In the genomic region with DNA sequence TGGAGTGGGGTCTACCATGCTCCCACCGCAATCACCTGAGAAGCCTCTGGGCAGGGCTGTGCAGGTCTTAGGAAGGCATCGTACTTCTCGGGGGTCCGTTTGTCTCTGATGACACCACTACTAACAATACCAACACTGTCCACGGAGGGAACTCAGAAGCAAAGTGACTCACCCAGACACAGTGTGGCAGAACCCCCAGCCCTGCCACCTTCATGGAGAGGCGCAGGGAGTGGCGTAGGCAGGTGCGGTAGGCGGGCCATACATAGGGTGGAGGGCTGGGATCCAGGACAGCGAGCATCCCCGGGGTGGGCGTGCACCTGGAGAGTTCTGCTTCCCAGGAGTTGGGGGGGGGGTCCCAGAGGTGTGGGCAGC, we compare ENCODE assay signal across 8 mouse cellular contexts. TPM values are rescaled to one million over a fixed set of nuclear protein-coding genes. Genes with fewer than 3 reads are reported as not detected.
DNase-seq lines count a peak whose midpoint lies in the region; ATAC-seq and TF ChIP-seq lines count a peak whose summit lies in the region.

No protein-coding gene starts in this region.

- TF ChIP-seq POLR2A in olfactory bulb, adult 2 months (IDR thresholded peaks at IDR 0.05; ENCODE audit: insufficient read depth, low read depth, low read length), result no peak

- peak overlapping the region; percentile 65; the same call in 1 of the 2 replicates for H3K9ac ChIP-seq in kidney, embryonic 16.5 days (replicated peaks; ENCODE audit: low read length)
- peak overlapping the region; percentile 81 for H3K9ac ChIP-seq in embryonic facial prominence, embryonic 14.5 days (ENCODE audit: low read depth, low read length)
- no peak overlapping the region for H3K9ac ChIP-seq in limb, embryonic 15.5 days

- no peaks in the 10 kb centered on the region for H3K36me3 ChIP-seq in kidney, embryonic 16.5 days (ENCODE audit: insufficient read depth, low read length)
- no peaks in the 10 kb centered on the region for H3K36me3 ChIP-seq in embryonic facial prominence, embryonic 14.5 days (ENCODE audit: control insufficient read depth, insufficient read depth, low read length)
- H3K36me3 ChIP-seq in limb, embryonic 15.5 days, result no peaks in the 10 kb centered on the region

- H3K27ac ChIP-seq in kidney, embryonic 16.5 days (ENCODE audit: low read length), result no peak overlapping the region
- H3K27ac ChIP-seq in embryonic facial prominence, embryonic 14.5 days (replicated peaks; ENCODE audit: low read depth, low read length), result no peak overlapping the region
- H3K27ac ChIP-seq in limb, embryonic 15.5 days, result no peak overlapping the region
- no peak overlapping the region for H3K27ac ChIP-seq in olfactory bulb, adult 2 months (ENCODE audit: insufficient read depth, low read depth, low read length)

- H3K9me3 ChIP-seq in kidney, embryonic 16.5 days (ENCODE audit: low read length), result no peaks in the 10 kb centered on the region
- H3K9me3 ChIP-seq in embryonic facial prominence, embryonic 14.5 days (ENCODE audit: control insufficient read depth, low read length), result no peaks in the 10 kb centered on the region
- H3K9me3 ChIP-seq in limb, embryonic 15.5 days, result no peaks in the 10 kb centered on the region

- peak overlapping the region; percentile 94 for H3K4me2 ChIP-seq in kidney, embryonic 16.5 days (replicated peaks; ENCODE audit: low read depth, low read length)
- peak overlapping the region; percentile 98 for H3K4me2 ChIP-seq in embryonic facial prominence, embryonic 14.5 days (ENCODE audit: low read depth, low read length)
- peak overlapping the region; percentile 97 for H3K4me2 ChIP-seq in limb, embryonic 15.5 days

- WGBS in kidney, embryonic 16.5 days, result 18% methylated on average over 12 of the region's 12 CpGs
- 25% methylated on average over 11 of the region's 12 CpGs for WGBS in embryonic facial prominence, embryonic 14.5 days
- WGBS in limb, embryonic 15.5 days, result 23% methylated on average over 12 of the region's 12 CpGs
- 35% methylated on average over 12 of the region's 12 CpGs for WGBS in olfactory bulb, adult 2 months

- no peak for DNase-seq in kidney, postnatal 25 days
- peak; percentile 38 for DNase-seq in Muller cell, postnatal 12 days (ENCODE audit: inconsistent ontology term)
- no peak for DNase-seq in embryonic facial prominence, embryonic 14.5 days (ENCODE audit: low spot score)
- no peak for DNase-seq in layer of hippocampus, adult 9-10 months (ENCODE audit: low spot score)
- DNase-seq in layer of hippocampus, adult 8-10 months (ENCODE audit: low spot score in 2 of 2), result no peak

- H3K4me3 ChIP-seq in kidney, embryonic 16.5 days (ENCODE audit: low read length), result peak overlapping the region; percentile 59
- H3K4me3 ChIP-seq in embryonic facial prominence, embryonic 14.5 days (ENCODE audit: low read depth, low read length), result peak overlapping the region; percentile 74
- peak overlapping the region; percentile 82 for H3K4me3 ChIP-seq in limb, embryonic 15.5 days
- H3K4me3 ChIP-seq in olfactory bulb, adult 2 months (ENCODE audit: insufficient read depth, low read depth, low read length), result peak overlapping the region; percentile 68

- TF ChIP-seq CTCF in olfactory bulb, adult 2 months (IDR thresholded peaks at IDR 0.05; ENCODE audit: insufficient read depth, low read depth, low read length), result no peak

- ATAC-seq in kidney, embryonic 16.5 days (ENCODE audit: low FRiP score, low TSS enrichment), result peak; percentile 47
- peak; percentile 12; the same call in 1 of the 2 replicates for ATAC-seq in embryonic facial prominence, embryonic 14.5 days (ENCODE audit: low read depth)
- no peak; the same call in 1 of the 2 replicates for ATAC-seq in limb, embryonic 15.5 days (ENCODE audit: insufficient number of reproducible peaks, low FRiP score, low TSS enrichment, low read depth)

- H3K27me3 ChIP-seq in kidney, embryonic 16.5 days (ENCODE audit: insufficient read depth, low read length), result 0 out of 2 replicates have a peak, but pooled peaks cover 3% of the 10 kb centered on the region
- no peaks in the 10 kb centered on the region; the same call in 1 of the 2 replicates for H3K27me3 ChIP-seq in embryonic facial prominence, embryonic 14.5 days (replicated peaks; ENCODE audit: control insufficient read depth, insufficient read depth, low read length)
- H3K27me3 ChIP-seq in limb, embryonic 15.5 days, result peaks cover 35% of the 10 kb centered on the region

- H3K4me1 ChIP-seq in kidney, embryonic 16.5 days (ENCODE audit: insufficient read depth, low read length), result peaks cover 19% of the 10 kb centered on the region
- 0 out of 2 replicates have a peak, but pooled peaks cover 3% of the 10 kb centered on the region for H3K4me1 ChIP-seq in embryonic facial prominence, embryonic 14.5 days (ENCODE audit: control insufficient read depth, insufficient read depth, low read length)
- peaks cover 39% of the 10 kb centered on the region for H3K4me1 ChIP-seq in limb, embryonic 15.5 days
- H3K4me1 ChIP-seq in olfactory bulb, adult 2 months (ENCODE audit: control insufficient read depth, insufficient read depth, low read length), result peaks cover 31% of the 10 kb centered on the region

RNA-seq across cellular contexts. Expression of gene Cebpb, which starts 0.6 kb away (rescaled TPM):
- 0.34 and 0.45 TPM in 2 replicates for polyA plus RNA-seq in kidney, embryonic 16.5 days (2015; fragmentation: Nextera tagmentation; extraction: Ambion mirVana)
- 18.1 and 30.3 TPM in 2 replicates for polyA plus RNA-seq in embryonic facial prominence, embryonic 14.5 days (2014; fragmentation: Nextera tagmentation; extraction: Ambion mirVana)
- 20.5 and 25.0 TPM in 2 replicates for polyA plus RNA-seq in limb, embryonic 15.5 days (2015; fragmentation: Nextera tagmentation; extraction: Ambion mirVana)
- not detected in 2 replicates for polyA plus RNA-seq in olfactory bulb, adult 2 months (2012; ENCODE audit: insufficient read depth, insufficient read length, low replicate concordance, missing spikeins)
- 10 to 100 TPM; 21.3 to 37.2 (median 25.6) TPM for total RNA-seq in layer of hippocampus, adult 8-10 months (2022)

RNA-seq across cellular contexts. Expression of gene Tmem189, which starts 1.5 kb away (rescaled TPM):
- 54.9 and 58.8 TPM in 2 replicates for polyA plus RNA-seq in kidney, embryonic 16.5 days (2015; fragmentation: Nextera tagmentation; extraction: Ambion mirVana)
- polyA plus RNA-seq in embryonic facial prominence, embryonic 14.5 days (2014; fragmentation: Nextera tagmentation; extraction: Ambion mirVana), result 40.0 and 40.6 TPM in 2 replicates
- 36.2 and 40.1 TPM in 2 replicates for polyA plus RNA-seq in limb, embryonic 15.5 days (2015; fragmentation: Nextera tagmentation; extraction: Ambion mirVana)
- polyA plus RNA-seq in olfactory bulb, adult 2 months (2012; ENCODE audit: insufficient read depth, insufficient read length, low replicate concordance, missing spikeins), result 167 TPM in 1 of 2 replicates, not detected in the other
- total RNA-seq in layer of hippocampus, adult 8-10 months (2022), result 10 to 100 TPM; 44.5 to 47.5 (median 46.8) TPM

RNA-seq across cellular contexts. Expression of gene Gm20431, which starts 26.8 kb away (rescaled TPM):
- 1.3 and 6.1 TPM in 2 replicates for polyA plus RNA-seq in kidney, embryonic 16.5 days (2015; fragmentation: Nextera tagmentation; extraction: Ambion mirVana)
- polyA plus RNA-seq in embryonic facial prominence, embryonic 14.5 days (2014; fragmentation: Nextera tagmentation; extraction: Ambion mirVana), result 9.1 and 11.6 TPM in 2 replicates
- 3.9 and 9.4 TPM in 2 replicates for polyA plus RNA-seq in limb, embryonic 15.5 days (2015; fragmentation: Nextera tagmentation; extraction: Ambion mirVana)
- polyA plus RNA-seq in olfactory bulb, adult 2 months (2012; ENCODE audit: insufficient read depth, insufficient read length, low replicate concordance, missing spikeins), result not detected in 2 replicates
- total RNA-seq in layer of hippocampus, adult 8-10 months (2022), result 10 to 100 TPM; 35.0 to 46.6 (median 40.9) TPM

RNA-seq across cellular contexts. Expression of gene Ube2v1, which starts 56.2 kb away (rescaled TPM):
- 319 and 338 TPM in 2 replicates for polyA plus RNA-seq in kidney, embryonic 16.5 days (2015; fragmentation: Nextera tagmentation; extraction: Ambion mirVana)
- polyA plus RNA-seq in embryonic facial prominence, embryonic 14.5 days (2014; fragmentation: Nextera tagmentation; extraction: Ambion mirVana), result 249 and 275 TPM in 2 replicates
- polyA plus RNA-seq in limb, embryonic 15.5 days (2015; fragmentation: Nextera tagmentation; extraction: Ambion mirVana), result 289 and 315 TPM in 2 replicates
- not detected in 2 replicates for polyA plus RNA-seq in olfactory bulb, adult 2 months (2012; ENCODE audit: insufficient read depth, insufficient read length, low replicate concordance, missing spikeins)
- 100 to 1,000 TPM; 196 to 224 (median 216) TPM for total RNA-seq in layer of hippocampus, adult 8-10 months (2022)

Comparison
In these comparisons a context has a peak if more than half of its experiments do, and no peak if none do; other contexts are left out.
1. RNA of gene Cebpb, which starts 0.6 kb away (polyA plus RNA-seq): 18.1 to 30.3 TPM in embryonic facial prominence, embryonic 14.5 days and 20.5 to 25.0 TPM in limb, embryonic 15.5 days; 0.34 to 0.45 TPM in kidney, embryonic 16.5 days and not detected in olfactory bulb, adult 2 months; every median in the first group is over 10 times any median in the second.
2. Peak in every context shown above with its lines, with median percentiles within 50 percentile points of each other: H3K4me2 ChIP-seq and H3K4me3 ChIP-seq.